Mouse (Mus musculus) G1E-ER4 (cell line): ENCODE data around the gene Nasp. TPM values are rescaled to one million over a fixed set of nuclear protein-coding genes. Genes with fewer than 3 reads are reported as not detected.

Experiments used
- GATA1 ChIP-seq: IDR thresholded peaks from one replicate; pipeline ENCODE4 v1.8.0; 2012; ENCODE audit warnings: low read length, inconsistent platforms
- polyA plus RNA-seq: library from polyadenylated mRNA; stranded (reverse); fragments of >175 nt; gene quantifications from 2 replicates; pipeline ENCODE4 v1.2.3, GENCODE M21; 2012

The Nasp gene
- polyA plus RNA-seq, 1 experiment = 5.1 TPM

- TF ChIP-seq GATA1 = no peak
Observed at GRCm38 (mm10) chr4:116556561-116557305, 71.0 kb downstream of the Nasp start.

- TF ChIP-seq GATA1 = no peak
Observed at GRCm38 (mm10) chr4:116555413-116556300, 72.1 kb downstream of the Nasp start, which contains the start of gene Tmem69. Tmem69 (minus strand) TSS chr4:116555936.

- TF ChIP-seq GATA1 = no peak
Observed at GRCm38 (mm10) chr4:116553035-116553434, 74.7 kb downstream of the Nasp start.

Other genes with a start within 250 kb of the Nasp start
- gene Mast2, start 163.8 kb downstream of the Nasp start, polyA plus RNA-seq = 45.7 and 72.6 TPM in 2 replicates
- 1.3 and 2.1 TPM in 2 replicates for gene Ipp, start 120.4 kb downstream of the Nasp start, polyA plus RNA-seq
- 3.3 and 4.2 TPM in 2 replicates for gene Tmem69, start 72.0 kb downstream of the Nasp start, polyA plus RNA-seq
- 9.6 and 13.4 TPM in 2 replicates for gene Gpbp1l1, start 70.3 kb downstream of the Nasp start, polyA plus RNA-seq
- 0.43 and 0.97 TPM in 2 replicates for gene Ccdc17, start 31.3 kb downstream of the Nasp start, polyA plus RNA-seq
- 151 and 175 TPM in 2 replicates for gene Akr1a1, start 23.7 kb upstream of the Nasp start, polyA plus RNA-seq
- 7.0 and 8.1 TPM in 2 replicates for gene Prdx1, start 57.6 kb upstream of the Nasp start, polyA plus RNA-seq
- gene Mmachc, start 80.5 kb upstream of the Nasp start, polyA plus RNA-seq = 1.1 and 1.5 TPM in 2 replicates
- 2.8 and 2.9 TPM in 2 replicates for gene Ccdc163, start 80.6 kb upstream of the Nasp start, polyA plus RNA-seq
- 1.2 and 1.3 TPM in 2 replicates for gene Tesk2, start 93.0 kb upstream of the Nasp start, polyA plus RNA-seq
- gene Toe1, start 179.7 kb upstream of the Nasp start, polyA plus RNA-seq = 1.5 and 5.1 TPM in 2 replicates
- gene Mutyh, start 179.8 kb upstream of the Nasp start, polyA plus RNA-seq = 7.2 and 8.5 TPM in 2 replicates
- gene Hpdl, start 193.8 kb upstream of the Nasp start, polyA plus RNA-seq = 0.16 and 0.26 TPM in 2 replicates
- gene Zswim5, start 249.4 kb upstream of the Nasp start, polyA plus RNA-seq = not detected in 2 replicates